Comparison of ENCODE assay signal across 8 mouse cellular contexts in genomic region chr19:46499539-46499835, GRCm38 (mm10). TPM values are rescaled to one million over a fixed set of nuclear protein-coding genes. Genes with fewer than 3 reads are reported as not detected.
A peak's percentile ranks its signal among the peaks of the same experiment; 100 is the strongest.
DNase-seq lines count a peak whose midpoint lies in the region; ATAC-seq and TF ChIP-seq lines count a peak whose summit lies in the region.

No protein-coding gene starts in this region.

- peak; percentile 18 for TF ChIP-seq POLR2A in ES-Bruce4 (IDR thresholded peaks at IDR 0.05; ENCODE audit: insufficient read depth, low read length)

- ATAC-seq in heart, embryonic 12.5 days (ENCODE audit: insufficient number of reproducible peaks, low FRiP score) = no peak

- peak overlapping the region; percentile 69 for H3K27ac ChIP-seq in heart, embryonic 12.5 days (ENCODE audit: poor library complexity, severe bottlenecking)
- H3K27ac ChIP-seq in ES-Bruce4 (ENCODE audit: insufficient read depth, low read length) (no peak overlapping the region), macrophage (peak overlapping the region; percentile 47)
- peak overlapping the region; percentile 98 for H3K27ac ChIP-seq in hindbrain, embryonic 10.5 days

- no peaks in the 10 kb centered on the region for H3K27me3 ChIP-seq in heart, embryonic 12.5 days (replicated peaks)
- H3K27me3 ChIP-seq in ES-Bruce4 (ENCODE audit: control insufficient read depth, insufficient read depth, low read length, poor library complexity, severe bottlenecking) = no peaks in the 10 kb centered on the region
- H3K27me3 ChIP-seq in hindbrain, embryonic 10.5 days (ENCODE audit: insufficient read depth, poor library complexity, severe bottlenecking) = no peaks in the 10 kb centered on the region

- H3K4me3 ChIP-seq in heart, embryonic 12.5 days = peak overlapping the region; percentile 96; the same call in 1 of the 2 replicates
- H3K4me3 ChIP-seq in ES-Bruce4 (ENCODE audit: low read depth, low read length) = no peak overlapping the region
- H3K4me3 ChIP-seq in hindbrain, embryonic 10.5 days = peak overlapping the region; percentile 99
- no peak overlapping the region for H3K4me3 ChIP-seq in macrophage (ENCODE audit: inconsistent target)

- 3% methylated on average over 3 of the region's 3 CpGs for WGBS in heart, embryonic 12.5 days
- 6% methylated on average over 3 of the region's 3 CpGs for WGBS in hindbrain, embryonic 10.5 days
- WGBS in macrophage (ENCODE audit: missing documents) = 15% methylated on average over 3 of the region's 3 CpGs

- no peak for TF ChIP-seq EP300 in ES-Bruce4 (IDR thresholded peaks at IDR 0.05; ENCODE audit: insufficient read depth, low read depth, low read length)

- no peaks in the 10 kb centered on the region for H3K36me3 ChIP-seq in heart, embryonic 12.5 days
- H3K36me3 ChIP-seq in ES-Bruce4 (ENCODE audit: control insufficient read depth, insufficient read depth, low read length, poor library complexity, severe bottlenecking) (no peaks in the 10 kb centered on the region), macrophage (ENCODE audit: inconsistent target) (no peaks in the 10 kb centered on the region)
- peaks cover 9% of the 10 kb centered on the region; the same call in 1 of the 2 replicates for H3K36me3 ChIP-seq in hindbrain, embryonic 10.5 days

- intact Hi-C loops in heart, postnatal 25 days (cut with DNase I) = loop anchor here (2.0 kb wide), 1 partner anchor 15 kb away; no protein-coding TSS in a partner anchor

- H3K79me2 ChIP-seq in macrophage (ENCODE audit: inconsistent target) = peaks cover 20% of the 10 kb centered on the region

- peak overlapping the region; percentile 83 for H3K4me2 ChIP-seq in heart, embryonic 12.5 days

- no peaks in the 10 kb centered on the region for H3K9me3 ChIP-seq in heart, embryonic 12.5 days (replicated peaks)
- H3K9me3 ChIP-seq in ES-Bruce4 (replicated peaks; ENCODE audit: control insufficient read depth, insufficient read depth, low read length, poor library complexity, severe bottlenecking) = no peaks in the 10 kb centered on the region
- H3K9me3 ChIP-seq in hindbrain, embryonic 10.5 days = no peaks in the 10 kb centered on the region

- DNase-seq in heart, postnatal 25 days (ENCODE audit: low spot score) = no peak
- DNase-seq in hindbrain, embryonic 10.5 days (ENCODE audit: low spot score) = no peak
- no peak for DNase-seq in cerebellum, postnatal 36 days
- no peak for DNase-seq in embryo, embryonic 10 days (ENCODE audit: low spot score)
- no peak for DNase-seq in layer of hippocampus, adult 11-12 months (ENCODE audit: low spot score)

- no peak overlapping the region for H3K9ac ChIP-seq in heart, embryonic 12.5 days
- H3K9ac ChIP-seq in ES-Bruce4 (ENCODE audit: low read depth, poor library complexity, severe bottlenecking) = no peak overlapping the region

- TF ChIP-seq CTCF in ES-Bruce4 (IDR thresholded peaks at IDR 0.05; ENCODE audit: low read depth, low read length) = no peak

- peaks cover 7% of the 10 kb centered on the region for H3K4me1 ChIP-seq in heart, embryonic 12.5 days (replicated peaks)
- no peaks in the 10 kb centered on the region for H3K4me1 ChIP-seq in ES-Bruce4 (ENCODE audit: control insufficient read depth, insufficient read depth, low read length)
- peaks cover 30% of the 10 kb centered on the region for H3K4me1 ChIP-seq in hindbrain, embryonic 10.5 days (replicated peaks)

RNA-seq across cellular contexts. Expression of gene Trim8, which starts 2.0 kb away (rescaled TPM):
- 24.1 and 24.2 TPM in 2 replicates for polyA plus RNA-seq in heart, embryonic 12.5 days (2016; fragmentation: Nextera tagmentation; extraction: Ambion mirVana)
- 10 to 100 TPM; 37.3 to 40.6 TPM for total RNA-seq in heart, postnatal 25 days (2021)
- polyA plus RNA-seq in ES-Bruce4 (2011; ENCODE audit: insufficient read depth, insufficient read length, low read depth, missing spikeins) (14.2 and 16.3 TPM in 2 replicates), macrophage (2018) (33.5 to 58.8 TPM (median 46.5 TPM) in 3 replicates)
- 26.5 and 30.0 TPM in 2 replicates for polyA plus RNA-seq in hindbrain, embryonic 10.5 days (2016; fragmentation: Nextera tagmentation; extraction: Ambion mirVana)
- 10 to 100 TPM; 15.9 to 99.6 (median 53.2) TPM for total RNA-seq in macrophage (2018; cell fraction: chromatin; rRNA removed)
- total RNA-seq in macrophage (2018; cell fraction: cytosol; rRNA removed) = 100 to 1,000 TPM in 1 of 26 experiments, 10 to 100 TPM in 25; 25.7 to 101 (median 73.3) TPM
- total RNA-seq in macrophage (2018; cell fraction: nucleus; rRNA removed) = 100 to 1,000 TPM in 4 of 26 experiments, 10 to 100 TPM in 22; 24.4 to 126 (median 65.5) TPM

Comparison
In these comparisons a context has a peak if more than half of its experiments do, and no peak if none do; other contexts are left out.
1. H3K4me3 ChIP-seq: peak in heart, embryonic 12.5 days (single experiment) and hindbrain, embryonic 10.5 days (single experiment); none in ES-Bruce4 (single experiment) and macrophage (single experiment).